Mouse (Mus musculus) cerebellum, adult 8-10 months (tissue): Measurements from ENCODE around the gene Dmrta1.
"Not testable (repeated sequence)": the region's sequence is repeated elsewhere in the genome, so short reads cannot be mapped to it uniquely, and the experiment has no call there.

Experiments
- DNase-seq: peaks from one replicate; pipeline ENCODE4 v3.0.0; 2022

Gene Dmrta1

DNA sequence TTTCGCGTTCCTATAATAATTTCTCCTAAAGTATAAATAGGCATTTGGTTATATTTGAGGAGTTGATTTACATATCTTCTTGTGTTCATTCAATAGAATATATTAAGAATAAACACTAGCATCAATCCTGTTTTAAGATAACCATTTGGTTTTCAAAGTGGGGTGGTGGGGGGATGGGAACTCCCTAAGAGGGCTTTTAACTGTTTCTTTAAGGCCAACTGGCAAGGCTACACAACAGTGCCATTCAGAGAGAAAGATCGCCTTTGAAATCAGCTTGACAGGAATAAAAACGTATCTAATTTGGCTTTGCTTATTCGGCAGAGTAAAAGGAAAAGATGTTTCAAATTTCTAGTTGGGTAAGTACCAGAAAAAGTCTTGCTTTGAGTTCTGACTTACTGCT lies at the start of gene Dmrta1:
Gene Dmrta1, plus strand, starts transcription at position 242 of the 400 bp plus-strand sequence.
- no peak for DNase-seq

DNA sequence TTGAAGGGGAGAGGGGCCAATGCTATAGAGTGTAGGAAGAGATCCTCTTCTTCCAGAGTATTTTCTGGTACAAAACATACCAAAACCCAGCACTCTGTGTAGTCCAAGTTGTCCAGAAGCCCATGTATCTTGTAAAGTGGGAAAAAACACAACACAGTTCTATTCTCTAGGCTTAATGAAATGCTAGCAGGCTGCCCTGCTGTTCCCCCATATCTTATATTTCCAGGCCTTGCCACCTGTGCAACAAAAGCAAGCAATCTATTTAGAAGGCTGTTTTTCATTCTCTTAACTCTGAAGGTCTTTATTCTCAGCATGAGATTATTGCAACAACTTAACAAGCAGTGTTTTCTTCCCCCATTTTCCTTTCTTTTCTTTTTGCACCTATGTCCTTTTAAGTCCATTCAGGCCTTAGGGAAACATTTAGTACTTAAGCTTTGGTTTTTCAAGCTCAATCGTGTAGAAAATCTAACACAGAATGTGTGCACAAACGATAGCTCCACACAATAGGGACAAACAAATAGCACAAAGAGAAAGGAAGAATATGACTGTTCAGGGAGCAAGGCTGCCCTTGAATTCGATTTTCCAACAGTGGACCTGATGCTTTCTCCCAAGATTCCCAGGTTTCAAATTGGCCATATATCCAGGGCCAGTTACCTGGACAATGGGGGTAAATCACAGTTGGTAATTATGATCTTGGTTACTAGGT lies 48.7 kb upstream of the Dmrta1 start:
- no peak for DNase-seq

DNA sequence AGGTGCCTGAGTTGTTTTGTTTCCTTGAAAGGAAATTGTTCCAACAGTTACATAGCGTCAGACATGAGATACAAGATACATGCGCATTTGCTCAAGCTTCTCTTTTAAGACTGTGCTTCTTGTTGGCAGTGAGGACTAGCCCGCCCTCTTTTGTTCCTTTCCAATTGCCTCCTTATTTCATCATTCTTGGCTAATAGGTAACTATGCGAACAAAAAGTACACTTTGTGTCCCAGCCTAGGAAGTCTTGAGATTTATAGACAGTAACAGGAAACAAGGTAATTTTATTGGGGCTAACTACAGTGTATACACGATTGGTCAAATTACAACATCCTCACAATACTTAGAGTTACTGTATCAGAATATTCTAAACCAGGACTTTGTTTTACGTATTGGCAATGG lies 47.7 kb upstream of the Dmrta1 start:
- DNase-seq, result no peak

DNA sequence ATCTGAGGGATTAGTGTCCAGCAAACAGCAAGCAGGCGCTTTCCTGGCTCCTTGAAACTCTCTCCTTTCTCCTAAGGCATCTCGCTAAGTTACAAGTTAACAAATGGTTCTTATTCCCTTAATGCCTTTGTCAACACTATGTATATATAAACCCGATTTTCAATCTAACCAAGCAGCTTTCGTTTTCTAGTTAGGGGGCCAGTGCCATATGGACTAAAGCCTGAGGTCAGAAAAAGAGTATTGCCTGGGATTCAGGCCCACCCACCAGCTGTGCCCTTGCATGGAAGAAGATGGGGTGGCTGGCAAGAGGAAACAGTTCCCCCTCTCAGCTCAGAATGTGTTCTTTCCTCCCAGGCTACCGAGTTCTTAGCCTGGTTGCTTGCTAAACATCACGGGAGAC lies 40.6 kb upstream of the Dmrta1 start:
- DNase-seq, result no peak

DNA sequence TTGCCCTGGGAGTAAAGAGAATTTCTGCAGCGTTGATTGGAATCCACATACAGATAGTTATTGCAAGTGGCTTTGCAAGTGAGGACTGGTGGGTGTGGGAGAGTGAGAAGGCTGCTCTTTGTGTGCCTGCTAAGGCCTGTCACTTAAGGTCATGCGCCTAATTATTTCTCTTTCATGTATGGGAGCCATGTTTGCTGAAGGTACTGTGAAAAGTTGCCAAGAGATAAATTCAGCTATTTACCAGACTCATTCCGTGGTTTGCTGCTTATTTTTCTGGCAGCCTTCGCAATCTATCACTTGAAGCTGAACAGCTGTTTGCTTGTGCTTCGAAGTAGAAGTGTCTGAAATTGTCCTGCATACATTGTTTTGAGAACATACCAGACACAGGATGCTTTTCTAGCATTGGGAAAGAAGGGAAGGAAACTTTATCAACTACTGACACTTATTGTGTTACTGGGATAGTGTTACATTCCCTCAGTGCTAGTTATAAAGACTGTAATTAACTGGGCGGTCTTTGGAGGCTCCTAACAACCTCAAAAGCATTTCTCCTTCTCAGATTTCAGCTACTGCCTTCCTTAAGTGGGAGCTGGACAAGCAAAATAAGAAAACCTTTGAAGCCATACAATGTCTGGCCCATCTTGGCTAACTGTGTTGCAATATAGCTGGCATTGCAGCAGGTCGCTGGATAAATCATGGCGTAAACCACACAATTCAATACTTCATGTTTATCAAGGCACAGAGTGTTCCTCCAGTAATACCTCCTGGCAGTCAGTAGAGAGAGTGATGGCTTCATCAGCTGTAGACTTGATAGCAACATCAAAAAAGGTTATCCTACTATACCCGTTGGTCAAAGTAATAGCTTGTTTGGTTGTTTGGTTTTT lies 34.8 kb upstream of the Dmrta1 start:
- DNase-seq, result no peak

DNA sequence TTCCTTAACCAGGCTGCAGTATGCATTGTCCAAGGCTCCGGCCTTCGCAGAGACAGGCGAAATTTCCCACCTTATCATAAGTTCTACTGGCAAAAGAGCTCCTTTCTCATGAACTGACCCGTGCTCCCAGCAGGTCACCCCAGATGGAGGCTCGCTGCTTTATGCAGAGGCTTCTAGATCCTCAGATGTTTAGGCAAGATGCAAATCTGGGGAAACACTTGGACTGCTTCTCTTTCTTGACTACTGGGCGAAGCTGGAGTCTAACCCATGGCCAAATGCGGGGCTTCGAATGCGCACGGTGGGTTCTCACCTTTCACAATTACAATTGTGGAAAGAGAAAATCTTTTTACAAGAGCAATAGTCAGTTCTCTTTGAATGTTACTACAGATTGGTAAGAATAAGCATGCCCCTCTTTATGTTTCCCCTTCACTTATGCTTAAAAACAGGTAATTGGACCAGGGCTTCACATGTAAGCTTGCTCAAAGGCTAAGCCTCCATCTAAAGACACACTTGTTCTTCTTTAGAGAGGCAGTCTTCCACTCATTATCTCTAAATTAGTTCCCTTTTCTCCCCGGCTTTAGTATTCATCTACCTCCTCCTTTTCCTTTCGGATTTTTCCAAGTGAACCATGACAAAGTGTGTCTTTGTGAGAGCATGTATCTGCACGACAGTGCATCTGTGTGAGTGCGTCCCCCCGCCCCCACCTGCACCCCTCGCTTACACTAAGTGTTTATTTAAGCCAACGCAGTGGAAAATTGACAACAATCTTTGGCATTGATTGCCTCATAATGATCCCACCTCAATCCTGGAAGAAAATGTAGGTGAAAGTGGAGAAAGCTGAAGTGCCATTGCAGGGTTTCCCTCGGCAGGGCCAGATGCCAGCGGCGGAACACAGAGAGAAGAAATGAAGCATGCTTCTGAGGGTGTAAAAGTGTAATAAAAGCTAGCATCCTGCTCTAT lies 28.6 kb upstream of the Dmrta1 start:
- DNase-seq, result no peak

DNA sequence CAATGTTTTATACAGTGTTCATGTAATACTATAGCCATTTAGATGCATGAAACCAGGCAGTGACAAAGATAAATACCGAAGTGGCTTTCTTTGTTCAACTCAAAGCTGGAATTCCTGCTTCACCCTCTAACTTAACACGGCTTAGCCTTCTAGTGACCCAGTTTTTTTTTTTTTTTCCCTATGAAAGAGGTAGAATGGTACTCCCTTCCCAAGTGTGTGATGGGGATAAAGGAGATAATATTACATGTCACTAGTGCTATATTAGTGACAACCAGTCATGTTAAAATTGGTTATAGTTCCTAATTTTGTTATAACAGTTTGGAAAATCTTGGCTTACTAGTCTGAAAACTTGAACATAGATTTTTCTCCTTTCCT lies 27.9 kb upstream of the Dmrta1 start:
- DNase-seq, result no peak

DNA sequence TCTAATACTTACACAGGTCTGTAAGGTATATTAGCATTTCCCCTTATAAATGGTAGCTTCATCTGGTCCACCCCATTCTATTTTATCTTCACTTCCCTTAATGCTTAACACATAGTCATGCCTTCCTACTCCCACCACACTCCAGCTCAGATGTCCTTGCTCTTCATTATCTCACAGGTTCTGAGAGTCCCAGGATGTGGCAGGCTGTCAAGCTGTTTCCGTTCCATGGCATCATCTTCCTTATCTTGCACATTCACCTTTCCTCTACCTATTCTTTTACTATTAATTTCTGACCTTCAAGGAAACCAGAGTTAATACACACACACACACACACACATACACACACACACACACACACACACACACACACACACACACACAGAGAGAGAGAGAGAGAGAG lies 27.5 kb upstream of the Dmrta1 start:
- DNase-seq, result no peak

DNA sequence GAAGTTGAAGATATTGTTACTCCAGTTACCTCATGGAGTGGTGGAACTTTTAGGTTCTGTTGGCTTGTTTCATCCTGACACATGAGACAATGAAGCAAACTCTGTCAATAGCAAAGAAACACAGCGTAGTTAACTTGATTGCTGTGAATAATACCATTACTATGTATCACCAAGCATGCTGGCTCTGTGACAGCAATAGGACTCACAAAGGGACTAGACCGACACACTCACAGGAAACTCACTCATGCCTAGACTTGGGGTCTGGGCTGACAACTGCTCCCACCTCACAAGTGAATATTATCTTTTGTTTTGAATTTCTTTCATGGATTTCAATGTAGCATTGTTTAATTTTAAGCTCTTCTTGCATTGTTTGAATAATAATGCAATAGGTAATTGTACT lies 15.8 kb upstream of the Dmrta1 start:
- DNase-seq, result no peak

DNA sequence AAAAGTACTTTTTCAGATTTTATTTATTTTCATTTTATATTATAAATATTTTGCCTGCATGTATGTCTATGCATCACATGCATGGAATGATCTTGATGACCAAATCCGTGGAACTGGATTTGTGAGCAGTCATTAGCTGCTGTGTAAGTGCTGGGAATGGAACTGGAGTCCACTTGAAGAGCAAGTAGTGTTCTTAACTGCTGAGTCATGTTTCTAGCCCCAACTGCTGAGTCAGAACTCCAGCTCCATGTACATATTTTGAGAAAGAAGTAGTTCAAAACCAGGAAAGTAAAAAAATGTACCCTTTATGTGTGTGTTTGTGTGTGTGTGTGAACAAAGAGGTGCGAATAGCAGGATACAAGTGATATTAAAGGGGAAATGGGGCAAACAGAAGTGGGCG lies 4.5 kb upstream of the Dmrta1 start:
- DNase-seq, result no peak

DNA sequence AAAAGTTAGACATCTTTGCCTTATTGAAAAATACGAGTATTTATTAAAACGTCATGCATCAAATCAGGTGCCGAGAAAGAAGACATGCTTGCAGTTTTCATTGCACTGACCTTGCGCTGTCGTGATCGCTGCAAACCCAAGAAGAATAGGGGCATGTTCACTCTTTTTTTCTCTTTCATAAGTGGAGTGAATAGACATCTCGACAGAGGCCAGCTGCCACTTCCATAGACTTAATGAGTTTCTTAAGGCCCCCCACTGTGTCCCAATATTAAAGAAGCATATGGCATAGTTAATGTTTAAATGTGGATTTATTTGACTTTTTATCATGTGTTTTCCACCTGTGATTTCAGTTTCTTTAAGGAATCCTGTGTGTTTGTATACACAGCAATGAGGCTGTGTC lies 1.3 kb upstream of the Dmrta1 start:
- DNase-seq, result no peak

DNA sequence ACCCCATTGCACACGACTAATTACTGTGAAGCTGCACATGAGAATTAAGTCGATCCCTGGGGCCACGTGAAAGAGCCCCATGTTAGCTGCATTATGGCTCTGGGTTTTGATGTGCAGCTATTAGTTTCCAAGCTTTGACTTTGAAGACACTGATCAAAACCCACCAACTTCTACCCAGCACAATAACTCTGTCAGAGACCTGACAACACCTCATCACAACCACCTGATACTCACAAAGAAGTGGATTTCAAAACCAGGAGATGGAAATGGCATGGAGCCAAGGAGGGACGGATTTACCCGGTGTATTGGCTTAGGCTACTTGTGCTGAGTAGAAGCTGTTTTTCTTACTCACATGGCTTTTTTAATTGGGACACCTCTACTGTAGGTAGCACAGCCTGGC lies 523 bp upstream of the Dmrta1 start:
- DNase-seq, result no peak

DNA sequence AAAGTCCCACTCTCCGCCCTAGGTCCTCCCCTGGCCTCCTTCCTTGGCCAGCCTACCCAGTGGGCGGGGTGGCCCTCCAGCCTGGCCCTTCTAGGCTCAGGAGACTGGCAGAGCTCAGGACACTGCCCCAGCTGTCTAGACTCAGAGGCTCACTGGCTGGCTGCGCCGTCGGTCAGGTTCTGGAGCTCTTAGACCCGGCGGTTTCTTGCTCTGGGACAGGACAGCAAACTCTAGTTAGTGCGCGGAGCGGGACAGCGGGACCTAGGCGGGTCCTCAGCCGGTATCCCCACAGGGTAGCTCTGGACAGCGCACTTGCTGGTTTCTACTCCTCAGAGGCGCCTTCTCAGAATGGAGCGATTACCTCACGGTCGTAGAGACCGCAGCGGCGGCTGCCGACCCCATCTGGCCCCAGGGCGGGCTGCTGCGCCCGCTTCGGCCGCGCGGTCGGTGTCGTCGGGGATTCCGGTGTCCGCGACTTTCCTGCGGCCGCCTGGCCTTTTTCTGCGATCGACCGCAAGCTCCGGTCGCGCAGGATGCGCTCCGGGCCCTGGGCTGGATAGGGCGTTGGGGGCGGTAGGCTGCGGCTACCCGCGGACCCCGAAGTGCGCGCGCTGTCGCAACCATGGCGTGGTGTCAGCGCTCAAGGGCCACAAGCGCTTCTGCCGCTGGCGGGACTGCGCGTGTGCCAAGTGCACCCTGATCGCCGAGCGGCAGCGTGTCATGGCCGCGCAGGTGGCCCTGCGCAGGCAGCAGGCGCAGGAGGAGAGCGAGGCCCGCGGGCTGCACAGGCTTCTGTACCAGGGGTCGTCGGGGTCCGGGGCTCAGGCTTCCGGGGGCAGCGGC lies 8.9 kb downstream of the Dmrta1 start:
- DNase-seq, result no peak

DNA sequence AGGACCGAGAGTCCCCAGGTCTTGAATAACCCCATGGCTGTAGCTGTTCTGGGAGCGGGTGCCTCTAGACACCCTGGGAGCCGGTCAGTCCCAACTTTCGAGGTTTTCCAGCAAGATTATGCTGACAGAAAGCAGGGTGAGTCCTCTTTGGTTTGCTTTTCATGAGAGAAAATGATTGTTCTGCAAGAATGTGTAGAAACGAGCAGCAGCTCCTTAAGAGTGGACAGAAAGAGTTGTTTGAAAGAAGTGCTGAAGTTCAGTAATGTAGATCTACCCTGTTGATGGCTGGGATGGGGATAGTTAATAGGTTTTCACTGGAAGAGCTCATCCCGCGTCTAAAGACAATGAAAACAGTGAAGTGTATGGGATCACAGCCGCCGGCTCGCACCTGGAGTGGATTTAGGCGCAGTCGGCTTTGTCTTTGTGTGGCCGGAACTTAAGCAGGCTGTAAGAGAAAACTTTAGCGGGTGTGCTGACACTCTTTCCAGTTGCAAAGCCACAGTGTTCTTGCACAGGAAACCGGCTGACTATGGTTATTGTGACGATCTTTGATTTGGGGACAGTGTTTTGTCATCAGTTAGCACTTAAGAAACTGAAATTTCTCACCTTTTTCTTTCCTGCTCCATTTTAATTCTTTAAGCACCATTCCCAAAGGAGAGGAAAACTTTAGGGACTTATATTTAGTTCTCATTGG lies 9.7 kb downstream of the Dmrta1 start:
- DNase-seq, result no peak

DNA sequence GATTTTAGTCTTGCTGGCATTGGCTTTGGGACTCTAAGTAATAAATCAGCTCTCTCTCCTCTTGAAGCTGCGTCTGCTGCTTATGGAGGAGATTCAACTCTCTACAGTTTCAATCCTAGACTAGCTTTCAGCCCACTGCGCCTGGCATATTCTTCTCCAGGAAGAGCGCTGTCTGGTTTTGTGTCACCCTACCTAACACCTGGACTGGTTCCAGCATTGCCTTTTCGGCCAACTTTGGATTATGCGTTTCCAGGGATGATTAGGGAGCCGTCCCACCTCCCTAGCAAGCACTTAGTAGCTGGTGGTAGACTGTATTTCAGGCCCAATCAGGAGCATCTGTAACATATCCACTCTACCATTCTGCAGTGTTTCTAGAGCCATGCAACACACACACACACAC lies 12.7 kb downstream of the Dmrta1 start:
- DNase-seq, result no peak

DNA sequence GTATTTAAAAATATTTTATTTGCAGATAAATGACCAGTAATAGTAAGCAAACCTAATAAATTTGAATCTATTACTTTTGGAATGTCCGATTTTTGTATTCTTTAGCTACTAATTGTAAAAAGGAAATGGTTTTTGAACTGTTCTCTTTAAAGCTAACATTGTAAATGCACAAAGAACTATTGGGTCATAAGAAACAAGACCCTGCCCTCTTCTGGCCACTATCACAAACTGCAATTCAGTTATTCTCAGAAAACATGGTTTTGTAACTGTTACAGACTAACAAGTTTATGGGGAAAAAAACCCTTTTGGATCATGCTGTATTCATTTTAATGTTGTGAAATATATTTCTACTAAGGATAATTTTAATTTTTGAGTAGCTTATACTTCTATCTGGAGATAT lies 13.5 kb downstream of the Dmrta1 start:
- no peak for DNase-seq

DNA sequence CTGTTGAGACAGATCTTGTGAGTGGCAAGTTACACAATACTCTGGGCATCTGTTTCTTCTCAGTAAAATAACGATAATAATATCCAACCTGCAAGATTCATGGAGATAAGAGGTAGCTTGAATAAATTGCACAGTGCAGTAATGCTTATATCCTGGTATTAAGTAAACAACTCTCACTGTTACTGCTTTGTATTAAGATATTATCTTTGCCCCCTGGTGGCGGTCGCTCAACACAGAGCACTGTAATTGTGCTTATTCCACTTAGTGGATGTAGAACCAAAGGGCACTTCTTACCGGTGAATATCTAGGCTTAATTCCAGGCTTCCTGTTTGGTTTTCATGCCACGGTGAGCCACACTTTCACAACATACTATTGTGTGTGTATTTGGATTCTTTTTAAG lies 16.4 kb downstream of the Dmrta1 start:
- no peak for DNase-seq

DNA sequence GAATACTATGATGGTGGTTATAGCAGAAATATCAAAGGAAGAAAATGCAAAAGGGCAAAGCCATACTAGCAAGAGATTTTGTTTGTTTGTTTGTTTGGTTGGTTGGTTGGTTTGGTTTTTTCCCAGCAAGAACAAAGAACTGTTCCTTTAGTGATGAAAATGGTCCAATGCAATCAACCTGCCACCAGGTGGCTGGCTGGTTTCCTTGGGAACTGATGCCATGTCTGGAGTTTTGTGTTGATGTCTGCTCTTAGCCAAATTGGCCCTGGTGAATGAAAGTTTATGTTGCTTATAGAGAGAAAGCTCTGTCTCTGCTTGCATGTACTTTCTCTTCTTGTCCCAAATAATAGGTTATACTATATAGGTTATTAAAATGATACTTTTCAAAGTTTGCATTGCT lies 18.7 kb downstream of the Dmrta1 start:
- DNase-seq, result no peak

DNA sequence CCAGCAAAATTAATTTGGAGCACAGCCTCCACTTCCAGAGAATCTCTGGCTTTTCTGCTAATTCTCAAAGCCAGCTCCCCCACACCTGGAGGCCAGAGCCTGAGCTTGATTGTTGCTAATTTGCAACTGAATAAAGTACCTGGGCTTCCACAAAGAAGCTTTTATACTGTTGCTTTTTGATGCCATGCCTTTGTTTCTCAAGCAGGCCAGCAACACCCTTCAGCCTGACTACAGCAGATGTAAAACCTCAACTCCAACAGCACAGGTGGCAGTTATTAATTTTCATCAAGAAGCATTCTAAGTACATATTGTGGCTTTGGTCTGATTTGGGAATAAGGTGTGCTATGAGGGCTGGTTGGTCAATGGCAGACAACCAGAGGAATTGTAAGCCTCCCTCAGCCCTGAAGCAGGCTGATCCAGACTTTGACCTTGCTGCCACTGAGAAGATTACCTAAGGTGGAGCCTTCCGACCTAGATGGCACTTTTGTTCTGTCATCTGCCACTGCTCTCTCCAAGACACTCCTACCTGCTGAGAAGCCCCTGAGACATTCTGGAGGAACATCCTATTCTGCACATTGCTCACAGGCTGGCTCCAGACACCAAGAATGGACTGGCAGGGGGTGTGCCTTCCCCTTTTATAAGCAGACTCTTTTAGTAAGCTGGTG lies 44.4 kb downstream of the Dmrta1 start:
- not testable (repeated sequence) for DNase-seq
